Comparison of ENCODE assay signal across 16 mouse cellular contexts in genomic region chr11:20254791-20255190, GRCm38 (mm10).
"Had no signal": no experiment of that assay in that cellular context is flagged by ENCODE, and none has a peak within 500 bp of the region (broad histone marks: within the 10 kb centered on the region; RNA-seq: fewer than 3 reads in every experiment).

No protein-coding gene starts in this region.

- DNase-seq: retina, postnatal 1 day; right cerebral cortex, adult 18-20 months; right cerebral cortex, postnatal 14 days; right cerebral cortex, postnatal 25 days; right cerebral cortex, postnatal 4 days; spleen, adult 18-20 months; thymus, adult 18-20 months; thymus, adult 2 months; thymus, postnatal 14 days; thymus, postnatal 25 days; thymus, postnatal 36 days; thymus, postnatal 4 days had no signal

- H3K27ac ChIP-seq: neural tube, embryonic 13.5 days; neural tube, embryonic 15.5 days; stomach, embryonic 15.5 days; stomach, postnatal 0 days had no signal

- H3K27me3 ChIP-seq: neural tube, embryonic 13.5 days; neural tube, embryonic 15.5 days; stomach, embryonic 15.5 days had no signal

- H3K4me3 ChIP-seq: neural tube, embryonic 13.5 days; neural tube, embryonic 15.5 days; stomach, embryonic 15.5 days had no signal

- H3K9me3 ChIP-seq: neural tube, embryonic 13.5 days; neural tube, embryonic 15.5 days; stomach, embryonic 15.5 days had no signal

- H3K36me3 ChIP-seq: neural tube, embryonic 13.5 days; neural tube, embryonic 15.5 days; stomach, embryonic 15.5 days had no signal

- H3K4me1 ChIP-seq: stomach, embryonic 15.5 days had no signal

- H3K9ac ChIP-seq: neural tube, embryonic 13.5 days; neural tube, embryonic 15.5 days; stomach, embryonic 15.5 days had no signal
